Mouse (Mus musculus): Measurements from ENCODE around the gene Rpn2.

GRCm38 (mm10) chr2:157263101-157263500 is 15.7 kb upstream of the Rpn2 start:
- TF ChIP-seq CTCF (IDR thresholded peaks at IDR 0.05; ENCODE audit: low read depth, low read length) = no peak
- no peak for TF ChIP-seq POLR2A (IDR thresholded peaks at IDR 0.05; ENCODE audit: extremely low read depth, insufficient read depth, low read length)
